Mouse (Mus musculus) brain, embryonic 18.5 days (tissue): ENCODE data around the gene Ptpn6.

ENCODE experiments used
- DNase-seq: peaks from one replicate; pipeline ENCODE4 v3.0.0-alpha.2; 2012; ENCODE audit warnings: low read depth, low spot score

Ptpn6 gene

DNA sequence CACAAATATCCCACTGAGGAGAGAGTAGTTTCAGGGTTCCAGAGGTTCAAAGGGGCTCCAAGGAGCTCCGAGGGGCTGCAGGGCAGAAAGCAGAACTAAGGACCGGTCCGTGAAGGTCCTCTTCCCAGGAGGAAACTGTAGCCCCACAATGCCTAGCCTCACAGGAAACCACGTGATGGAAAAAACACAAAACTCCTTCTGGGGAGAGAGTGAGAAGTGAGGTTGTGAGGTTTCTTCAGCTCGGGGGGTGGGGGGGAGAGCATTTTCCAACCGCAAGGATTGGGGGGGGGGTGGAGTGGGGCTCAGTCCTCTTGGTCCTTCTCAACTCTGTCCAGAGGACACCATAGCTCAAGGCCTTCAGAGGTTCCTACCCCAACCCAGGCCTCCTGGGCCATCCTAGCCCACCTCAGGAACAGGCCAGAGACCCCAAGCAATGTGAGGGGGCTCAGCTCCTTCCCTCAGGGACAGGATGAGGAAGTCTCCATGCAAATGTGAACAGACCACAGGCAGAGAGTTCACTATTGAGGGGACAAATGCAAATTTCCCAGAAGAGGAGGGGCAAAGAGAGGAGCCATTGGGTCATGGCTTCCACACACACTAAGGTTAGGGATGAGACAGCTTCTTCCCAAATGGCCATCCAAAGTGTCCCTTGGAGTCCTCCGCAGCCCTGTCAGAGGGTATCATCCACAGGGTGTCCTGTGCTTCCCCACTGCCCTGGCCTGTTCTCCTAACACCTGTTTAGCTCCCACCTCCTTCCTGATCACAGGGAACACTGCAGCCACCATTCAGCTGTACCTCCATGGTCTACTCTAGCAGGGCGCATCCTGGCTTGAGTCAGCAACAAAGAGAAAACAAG, 8.4 kb downstream of the Ptpn6 start:
- no peak for DNase-seq

DNA sequence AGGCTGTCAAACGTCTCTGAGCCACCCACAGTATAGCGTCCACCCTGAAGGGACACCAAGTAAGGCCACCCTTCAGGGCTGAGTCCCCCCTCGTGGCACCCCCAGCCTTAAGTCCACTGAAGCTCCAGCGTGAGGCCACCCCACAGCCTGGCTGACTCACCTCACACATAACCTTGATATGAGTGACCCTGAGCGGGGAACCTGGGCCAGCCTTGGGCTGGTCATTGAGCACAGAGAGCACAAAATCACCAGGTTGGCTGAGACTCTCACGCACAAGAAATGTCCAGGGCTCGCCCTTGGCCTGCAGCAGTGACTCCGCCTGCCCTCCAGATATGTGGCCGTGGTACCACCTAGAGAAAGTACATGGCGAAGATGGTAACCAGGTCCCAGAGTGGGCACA, 9.9 kb downstream of the Ptpn6 start:
- no peak for DNase-seq

DNA sequence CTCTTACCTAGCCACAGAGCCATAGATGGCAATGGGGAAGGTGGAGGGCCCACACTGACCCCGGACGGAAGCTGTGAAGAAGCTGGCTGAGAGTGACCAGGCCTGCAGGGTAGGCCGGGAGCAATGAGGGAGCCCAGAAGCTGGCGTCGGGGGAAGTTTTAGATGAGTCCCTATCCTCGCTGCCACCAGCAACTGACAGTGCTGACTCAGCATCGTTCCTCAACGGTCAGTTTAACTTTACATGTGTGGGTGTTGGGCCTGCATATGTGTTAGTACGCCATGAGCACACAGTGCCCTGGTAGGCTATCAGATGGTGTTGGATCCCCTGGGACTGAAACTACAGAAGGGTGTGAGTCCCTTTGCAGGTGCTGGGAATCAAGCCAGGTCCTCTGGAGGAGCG, 14.0 kb downstream of the Ptpn6 start:
- no peak for DNase-seq

- no peak for DNase-seq
These were observed 15.0 kb downstream of the Ptpn6 start for GRCm38 (mm10) chr6:124723541-124723940.

DNA sequence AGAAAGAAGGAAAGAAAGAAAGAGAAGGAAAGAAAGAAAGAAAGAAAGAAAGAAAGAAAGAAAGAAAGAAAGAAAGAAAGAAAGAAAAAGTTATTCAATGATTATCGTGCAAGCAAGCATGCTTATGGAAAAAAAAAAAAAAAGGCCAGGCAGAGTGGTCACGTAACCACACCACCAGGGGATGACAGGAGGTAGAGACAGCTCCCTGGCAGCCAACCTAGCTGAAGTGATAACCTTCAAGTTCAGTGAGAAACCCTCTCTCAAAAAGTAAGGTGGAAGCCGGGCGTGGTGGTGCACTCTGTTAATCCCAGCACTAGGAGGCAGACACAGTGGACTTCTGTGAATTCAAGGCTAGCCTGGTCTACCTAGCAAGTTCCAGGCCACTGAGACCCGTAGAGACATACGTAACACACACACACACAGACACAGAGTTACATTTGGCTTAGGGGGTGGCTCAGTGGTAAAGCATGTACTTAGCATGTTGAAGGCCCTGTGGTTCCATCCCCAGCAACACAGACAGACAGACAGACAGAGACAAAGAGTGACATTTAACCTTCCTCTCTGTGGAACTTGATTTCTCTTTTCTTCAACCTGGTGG, 15.5 kb downstream of the Ptpn6 start:
- no peak for DNase-seq

DNA sequence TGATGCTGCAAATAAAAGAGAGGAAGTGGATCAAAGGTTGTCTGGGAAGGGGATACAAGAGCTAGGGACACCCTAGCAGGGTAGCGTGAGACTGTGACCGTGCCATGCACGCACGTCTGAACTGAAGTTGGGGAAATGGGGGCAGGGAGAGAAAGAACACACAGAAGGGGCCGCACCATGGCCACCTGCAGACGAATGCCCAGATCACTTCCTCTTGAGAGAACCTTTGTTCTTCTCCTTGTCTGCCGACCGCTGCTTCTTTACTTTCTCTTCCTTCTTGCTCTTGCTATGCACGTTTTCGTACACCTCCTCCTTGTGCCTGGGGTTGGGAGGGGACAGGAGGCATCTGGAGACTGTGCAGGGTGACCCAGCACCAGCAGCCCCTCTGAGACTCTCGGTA, 17.6 kb downstream of the Ptpn6 start:
- DNase-seq = no peak

GRCm38 (mm10) chr6:124719354-124719978, 19.0 kb downstream of the Ptpn6 start:
- DNase-seq = no peak

DNA sequence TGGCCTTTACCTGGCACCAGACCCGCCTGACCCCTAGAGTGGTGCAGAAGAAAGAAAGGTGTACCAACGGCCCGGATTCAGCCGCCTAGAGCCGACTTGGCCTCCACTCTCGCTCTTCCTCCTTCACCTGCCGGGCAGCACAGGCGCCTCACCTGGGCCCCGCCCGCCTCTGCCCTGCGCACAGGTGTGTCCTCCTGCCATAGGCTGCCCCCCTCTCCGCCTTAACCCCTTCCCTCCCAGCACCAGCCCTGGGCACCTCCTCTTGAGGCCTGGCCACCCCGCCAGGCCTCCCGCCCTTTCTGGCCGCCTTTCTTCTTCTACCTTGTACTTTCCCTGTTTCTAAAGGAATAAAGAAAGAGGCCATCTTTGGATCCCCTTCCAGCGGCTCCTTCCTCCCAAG, 19.8 kb downstream of the Ptpn6 start:
- no peak for DNase-seq

DNA sequence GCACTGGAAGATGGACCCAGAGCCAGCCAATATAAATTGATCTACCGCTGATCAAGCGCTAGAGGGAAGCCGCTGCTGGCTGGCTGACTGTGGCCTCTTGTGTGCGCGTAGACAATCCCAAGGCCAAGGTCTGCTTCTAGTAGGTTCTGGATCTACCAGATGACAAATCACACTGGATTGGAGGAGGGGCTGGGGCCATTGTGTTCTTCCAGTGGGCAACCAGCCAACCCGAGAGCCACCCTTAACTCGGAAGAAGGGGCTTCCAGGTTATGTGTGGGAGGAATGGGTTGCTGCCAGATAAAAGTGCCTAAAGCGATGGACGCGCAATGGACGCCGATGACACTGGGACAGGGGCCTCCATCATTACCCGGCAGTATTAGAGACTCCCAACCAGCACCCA, 20.5 kb downstream of the Ptpn6 start:
- DNase-seq = no peak

GRCm38 (mm10) chr6:124716864-124717490, 21.5 kb downstream of the Ptpn6 start:
- no peak for DNase-seq

- no peak for DNase-seq
These were observed 25.6 kb downstream of the Ptpn6 start for GRCm38 (mm10) chr6:124712918-124713317.

- peak; percentile 96 for DNase-seq
These were observed 26.4 kb downstream of the Ptpn6 start, which contains the start of the genes Emg1 and Phb2 for GRCm38 (mm10) chr6:124711824-124712782. TSS of gene Emg1 (minus strand) at chr6:124712178. TSS of gene Phb2 (plus strand) at chr6:124712336.

DNA sequence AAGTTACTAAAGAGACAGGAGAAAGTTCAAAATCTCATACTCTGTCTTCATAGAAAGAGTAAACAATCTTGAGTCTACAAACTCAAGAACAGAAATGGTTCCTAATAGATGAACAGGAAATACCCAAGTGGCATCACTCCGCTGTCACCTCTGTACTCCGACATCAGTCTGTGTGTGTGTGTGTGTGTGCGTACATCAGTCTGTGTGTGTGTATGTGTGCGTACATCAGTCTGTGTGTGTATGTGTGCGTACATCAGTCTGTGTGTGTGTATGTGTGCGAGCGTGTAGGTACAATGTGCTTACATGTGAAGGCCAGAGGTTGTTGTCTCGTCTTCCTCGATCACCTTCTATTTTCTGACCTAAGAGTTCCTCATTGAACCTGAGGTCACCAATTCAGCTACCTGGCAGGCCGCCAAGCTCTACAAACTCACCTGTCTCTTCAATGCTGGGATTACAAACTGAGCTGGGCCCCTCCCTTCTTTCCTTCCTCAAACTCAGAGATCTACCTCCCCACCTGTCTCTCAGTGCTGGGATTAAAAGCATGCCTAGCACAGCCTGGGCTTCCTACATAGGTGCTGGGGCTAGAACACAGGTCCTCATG, 30.1 kb downstream of the Ptpn6 start:
- DNase-seq = no peak

DNA sequence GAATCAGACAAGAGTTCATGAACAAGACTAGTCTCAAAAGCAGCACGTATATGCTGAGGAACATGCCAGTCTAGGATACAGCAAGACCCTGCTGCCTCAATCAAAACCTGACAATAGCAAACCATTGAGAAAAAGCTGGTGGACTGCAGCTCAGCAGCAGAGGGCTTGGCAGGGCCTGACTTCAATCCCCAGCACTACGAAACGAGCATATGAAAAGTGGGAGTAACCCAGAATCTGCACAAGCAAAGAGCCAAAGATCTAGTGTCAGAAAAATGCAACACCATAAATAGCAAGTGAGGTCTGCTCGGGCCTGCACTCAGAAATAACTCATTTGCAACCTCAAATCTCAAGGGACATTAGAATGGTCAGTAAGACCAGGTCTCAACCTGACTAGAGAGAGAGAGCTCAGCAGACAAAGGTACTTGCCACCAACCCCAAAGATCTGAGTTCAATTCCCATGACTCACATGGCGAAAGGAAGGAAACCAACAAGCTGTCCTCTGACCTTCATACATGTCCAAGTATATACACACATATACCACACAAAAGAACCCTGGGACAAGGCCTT, 32.4 kb downstream of the Ptpn6 start:
- DNase-seq = no peak

- no peak for DNase-seq
These were observed 34.1 kb downstream of the Ptpn6 start for GRCm38 (mm10) chr6:124704417-124704816.

- no peak for DNase-seq
These were observed 34.7 kb downstream of the Ptpn6 start for GRCm38 (mm10) chr6:124703789-124704188.

DNA sequence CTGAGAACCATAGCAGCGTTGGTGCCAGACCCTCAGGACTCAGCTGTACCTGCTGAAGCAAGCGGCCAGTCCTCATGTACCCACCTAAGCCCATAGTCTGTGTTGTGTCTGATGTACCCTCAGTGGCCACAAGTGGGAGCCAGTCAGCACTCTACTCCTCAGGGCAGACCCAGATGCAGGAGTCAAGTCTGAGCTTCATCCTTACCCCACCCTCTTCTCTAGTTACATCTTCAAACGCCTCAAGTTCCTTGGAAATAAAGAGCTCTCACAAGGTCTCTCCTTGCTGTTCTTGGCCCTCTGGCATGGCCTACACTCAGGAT, 35.8 kb downstream of the Ptpn6 start:
- no peak for DNase-seq

- no peak for DNase-seq
These were observed 36.3 kb downstream of the Ptpn6 start for GRCm38 (mm10) chr6:124702102-124702783.

DNA sequence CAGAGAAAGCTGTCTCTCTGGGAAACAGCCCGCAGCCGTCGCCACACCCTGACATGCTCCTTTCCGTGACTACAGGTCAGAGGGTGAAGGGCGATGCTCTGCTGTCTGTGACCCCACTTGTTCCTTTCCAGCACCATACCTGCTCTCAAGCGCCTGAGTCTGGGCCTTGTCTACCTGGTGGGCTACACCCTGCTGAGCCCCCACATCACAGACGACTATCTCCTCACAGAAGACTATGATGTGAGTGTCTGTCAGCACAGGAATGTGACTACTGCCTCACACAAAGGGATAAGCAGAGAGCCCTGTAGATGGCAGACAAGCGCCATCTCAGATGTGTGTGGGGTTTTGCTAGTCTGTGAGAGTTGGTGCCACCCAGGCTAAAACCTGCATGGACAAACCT, 37.2 kb downstream of the Ptpn6 start:
- no peak for DNase-seq
